Mouse (Mus musculus): ENCODE data around the gene Cebpg.

DNA sequence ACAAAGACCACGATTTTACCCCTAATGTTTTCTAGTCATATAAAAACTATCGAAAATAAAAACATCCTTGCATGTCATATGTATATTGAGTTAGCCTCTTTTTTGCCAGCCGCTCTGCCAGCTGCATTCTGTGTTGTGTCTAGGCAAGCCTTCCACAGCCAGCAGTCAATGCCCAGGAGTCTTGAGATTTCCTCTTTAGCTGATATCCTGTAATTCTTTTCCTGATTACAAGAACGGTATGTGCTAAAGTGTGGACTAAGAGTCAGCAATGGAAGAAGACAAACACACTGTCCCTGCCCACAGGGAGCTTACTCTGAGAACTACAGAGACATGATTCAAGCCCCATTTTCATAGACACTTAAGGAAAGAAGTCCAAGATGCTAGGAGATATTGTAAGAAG, 1.2 kb upstream of the Cebpg start:
- TF ChIP-seq CTCF (IDR thresholded peaks at IDR 0.05; ENCODE audit: low read depth) (no peak), EP300 (IDR thresholded peaks at IDR 0.05; ENCODE audit: low read depth) (no peak)

Measured in liver, embryonic 14.5 days (tissue).